Mouse (Mus musculus): ENCODE data around the gene Trip13. TPM values are rescaled to one million over a fixed set of nuclear protein-coding genes. Genes with fewer than 3 reads are reported as not detected.

The Trip13 gene
- polyA plus RNA-seq, 1 experiment from 2014 or later = 38.2 TPM

DNA sequence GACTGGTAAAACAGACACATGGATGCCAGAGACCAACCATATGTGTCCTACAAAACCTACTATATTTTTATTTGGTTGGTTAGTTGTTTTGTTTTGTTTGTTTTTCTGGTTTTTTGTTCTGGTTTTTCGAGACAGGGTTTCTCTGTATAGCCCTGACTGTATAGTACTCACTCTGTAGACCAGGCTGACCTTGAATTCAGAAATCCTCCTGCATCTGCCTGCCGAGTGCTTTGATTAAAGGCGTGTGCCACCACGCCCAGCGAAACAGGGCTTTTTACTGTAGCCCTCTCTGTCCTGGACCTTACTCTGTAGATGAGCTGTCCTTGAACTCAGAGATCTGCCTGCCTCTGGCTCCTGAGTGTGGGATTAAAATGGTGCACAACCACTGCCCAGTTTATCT is 1.5 kb upstream of the Trip13 start:
- no peak for ATAC-seq (ENCODE audit: low FRiP score, low read depth)
- H3K4me2 ChIP-seq (replicated peaks) = no peak overlapping the region
- no peak overlapping the region for H3K4me3 ChIP-seq
- H3K27ac ChIP-seq (replicated peaks) = no peak overlapping the region
- no peak overlapping the region for H3K9ac ChIP-seq (replicated peaks)
- H3K36me3 ChIP-seq = peaks cover 39% of the 10 kb centered on the region
- no peaks in the 10 kb centered on the region for H3K27me3 ChIP-seq
- H3K4me1 ChIP-seq = peaks cover 15% of the 10 kb centered on the region
- 94% methylated on average over 5 of the region's 5 CpGs for WGBS
- no peaks in the 10 kb centered on the region for H3K9me3 ChIP-seq

DNA sequence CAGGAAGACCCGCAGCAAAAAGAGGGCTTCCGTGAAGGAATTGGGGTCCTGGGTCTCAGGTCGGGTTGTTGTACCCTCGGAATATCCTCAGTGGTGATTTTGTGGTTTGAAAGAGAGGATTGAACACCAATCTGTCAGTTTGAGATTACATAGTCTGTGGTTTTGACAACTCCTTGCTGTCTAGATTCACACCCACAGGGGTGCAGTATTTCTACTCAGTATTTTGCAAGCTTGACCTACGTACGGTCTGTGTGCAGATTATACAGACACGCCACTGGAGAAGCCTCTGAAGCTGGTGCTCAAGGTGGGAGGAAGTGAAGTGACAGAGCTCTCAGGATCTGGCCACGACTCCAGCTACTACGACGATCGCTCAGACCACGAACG is 585 bp upstream of the Trip13 start:
- H3K36me3 ChIP-seq = peaks cover 31% of the 10 kb centered on the region
- peak overlapping the region; percentile 79 for H3K4me3 ChIP-seq
- no peak for ATAC-seq (ENCODE audit: low FRiP score, low read depth)
- H3K27ac ChIP-seq (replicated peaks) = peak overlapping the region; percentile 84
- H3K4me2 ChIP-seq (replicated peaks) = peak overlapping the region; percentile 91
- no peaks in the 10 kb centered on the region for H3K27me3 ChIP-seq
- peaks cover 15% of the 10 kb centered on the region for H3K4me1 ChIP-seq
- H3K9me3 ChIP-seq = no peaks in the 10 kb centered on the region
- 47% methylated on average over 13 of the region's 13 CpGs for WGBS
- peak overlapping the region; percentile 70 for H3K9ac ChIP-seq (replicated peaks)

DNA sequence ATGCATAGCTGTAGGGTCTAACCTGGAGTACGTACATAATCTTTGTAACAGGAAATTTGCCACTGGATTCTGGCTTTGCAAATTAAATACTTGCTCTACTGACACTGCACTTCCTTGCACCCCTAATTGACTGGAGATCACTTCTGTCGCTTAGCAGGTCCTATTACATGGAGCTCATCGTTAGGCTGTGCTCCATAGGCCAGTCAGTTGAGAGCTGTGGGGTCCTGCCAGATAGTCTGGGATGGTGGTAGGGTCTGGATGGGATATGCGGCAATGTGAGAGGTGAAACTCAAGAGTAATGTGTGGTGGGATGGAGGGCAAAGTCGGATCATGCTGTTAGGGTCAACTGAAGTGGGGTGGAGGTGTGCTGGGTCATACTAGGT is 655 bp downstream of the Trip13 start:
- WGBS = 13% methylated on average over 5 of the region's 5 CpGs
- peak; percentile 39 for ATAC-seq (ENCODE audit: low FRiP score, low read depth)
- Histone ChIP-seq H3K4me1 (peaks cover 15% of the 10 kb centered on the region), H3K27me3 (no peaks in the 10 kb centered on the region), H3K9ac (replicated peaks) (peak overlapping the region; percentile 70), H3K27ac (replicated peaks) (no peak overlapping the region), H3K36me3 (peaks cover 27% of the 10 kb centered on the region), H3K9me3 (no peaks in the 10 kb centered on the region), H3K4me3 (peak overlapping the region; percentile 79), H3K4me2 (replicated peaks) (peak overlapping the region; percentile 91)

DNA sequence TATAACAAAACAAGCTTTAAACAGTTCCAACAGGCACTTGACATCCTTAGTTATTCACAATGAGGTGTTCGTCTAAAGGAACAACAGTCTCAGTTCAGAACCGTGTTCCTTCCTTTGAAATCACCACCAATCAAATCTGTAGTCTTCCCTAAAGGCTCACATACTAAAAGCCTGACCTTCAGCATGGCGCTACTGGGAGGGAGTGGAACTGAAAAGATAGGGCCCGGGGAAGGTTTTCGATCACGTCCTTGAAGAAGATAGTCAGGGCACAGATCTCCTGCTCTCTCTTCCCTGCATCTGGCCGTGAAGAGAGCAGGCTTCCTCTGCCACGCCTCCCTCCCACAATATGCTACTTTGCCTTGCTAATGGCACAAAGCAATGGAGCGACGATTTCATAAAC is 5.4 kb downstream of the Trip13 start:
- Histone ChIP-seq H3K27me3 (no peaks in the 10 kb centered on the region), H3K4me1 (peaks cover 8% of the 10 kb centered on the region), H3K4me2 (replicated peaks) (no peak overlapping the region), H3K27ac (replicated peaks) (no peak overlapping the region), H3K9ac (replicated peaks) (no peak overlapping the region), H3K36me3 (peaks cover 36% of the 10 kb centered on the region), H3K9me3 (no peaks in the 10 kb centered on the region), H3K4me3 (no peak overlapping the region)
- WGBS = 91% methylated on average over 10 of the region's 10 CpGs
- ATAC-seq (ENCODE audit: low FRiP score, low read depth) = no peak

DNA sequence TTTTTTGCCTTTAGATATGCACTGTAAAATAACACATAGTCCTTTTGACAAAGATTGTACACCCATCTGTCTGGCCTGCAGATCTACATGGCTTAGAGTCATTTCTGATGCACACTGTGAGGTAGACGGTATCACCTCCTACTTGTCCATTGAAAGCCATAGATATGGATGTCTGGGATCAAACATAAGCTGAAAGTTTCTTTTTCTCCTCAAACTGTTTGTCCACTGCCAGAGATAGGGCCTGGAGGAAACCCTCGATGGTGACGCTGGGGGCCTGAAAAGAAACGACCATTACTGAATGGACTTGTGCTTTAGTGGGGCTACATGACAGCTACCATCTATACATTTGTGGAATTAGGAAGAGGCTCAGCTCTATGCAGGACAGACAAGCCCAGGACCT is 24.5 kb downstream of the Trip13 start:
- no peaks in the 10 kb centered on the region for H3K4me1 ChIP-seq
- H3K27me3 ChIP-seq = no peaks in the 10 kb centered on the region
- WGBS = 92% methylated on average over 4 of the region's 4 CpGs
- H3K36me3 ChIP-seq = peaks cover 56% of the 10 kb centered on the region
- no peaks in the 10 kb centered on the region for H3K9me3 ChIP-seq
- no peak for ATAC-seq (ENCODE audit: low FRiP score, low read depth)
- no peak overlapping the region for H3K4me2 ChIP-seq (replicated peaks)
- no peak overlapping the region for H3K4me3 ChIP-seq
- H3K9ac ChIP-seq (replicated peaks) = no peak overlapping the region
- H3K27ac ChIP-seq (replicated peaks) = no peak overlapping the region

DNA sequence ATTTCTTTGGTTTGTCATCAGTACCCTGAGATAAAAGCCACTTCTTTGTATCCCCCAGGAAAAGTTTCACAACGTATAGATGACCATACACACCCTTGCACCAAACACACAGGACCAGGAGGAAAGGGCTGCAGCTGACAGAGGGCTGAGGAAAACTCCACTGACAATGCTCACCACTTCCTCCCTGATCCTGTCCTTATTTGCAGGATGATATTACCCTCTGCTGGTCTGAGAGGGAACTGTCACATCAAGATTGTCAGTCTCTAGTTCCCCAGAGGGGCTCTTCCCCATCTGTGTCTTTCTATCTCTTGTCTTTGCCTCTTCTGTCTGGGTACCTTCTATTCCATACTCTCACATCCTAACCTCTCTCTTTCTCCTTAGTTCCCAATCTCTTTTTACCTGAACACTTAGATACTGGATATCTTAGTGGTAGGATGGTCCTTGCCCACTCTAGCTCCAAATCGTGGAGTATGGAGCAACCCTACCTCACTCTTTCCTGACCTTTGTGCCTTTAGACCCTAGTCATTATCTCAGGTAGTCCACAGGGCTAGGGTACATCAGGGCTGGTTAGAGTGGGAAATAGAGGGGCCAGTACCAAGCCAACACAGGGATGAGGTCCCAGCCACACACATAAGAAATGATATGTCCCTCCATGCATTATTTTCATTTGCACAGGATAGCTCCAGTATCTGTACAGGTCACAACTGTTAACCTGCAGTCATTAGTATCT is 29.7 kb downstream of the Trip13 start:
- Histone ChIP-seq H3K27ac (replicated peaks) (no peak overlapping the region), H3K4me3 (no peak overlapping the region), H3K4me2 (replicated peaks) (no peak overlapping the region), H3K27me3 (no peaks in the 10 kb centered on the region), H3K4me1 (no peaks in the 10 kb centered on the region), H3K9me3 (no peaks in the 10 kb centered on the region), H3K9ac (replicated peaks) (no peak overlapping the region), H3K36me3 (peaks cover 10% of the 10 kb centered on the region)
- peak; percentile 60; the same call in 1 of the 2 replicates for ATAC-seq (ENCODE audit: low FRiP score, low read depth)
- whole genome bisulfite sequencing = 79% methylated on average over 2 of the region's 2 CpGs

DNA sequence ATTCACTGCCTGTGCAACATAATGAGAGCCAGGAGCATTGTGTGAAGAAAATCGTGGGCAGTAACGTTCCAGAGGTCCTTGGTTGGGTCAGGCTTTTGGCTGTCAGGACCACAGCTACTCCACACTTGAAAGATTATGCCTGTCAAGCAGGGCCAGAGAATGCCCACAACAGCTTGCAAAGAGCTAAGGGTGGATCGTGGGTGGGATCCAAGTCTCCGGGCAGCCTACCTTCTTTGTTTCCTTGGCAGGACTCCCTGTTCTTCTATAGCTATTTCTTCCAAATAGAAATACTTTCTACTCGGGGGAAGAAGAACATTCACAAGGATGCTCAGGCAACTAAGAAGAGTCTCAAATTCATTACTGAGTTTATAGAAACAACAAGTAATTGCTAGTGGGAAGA is 30.4 kb downstream of the Trip13 start:
- H3K27me3 ChIP-seq = no peaks in the 10 kb centered on the region
- no peaks in the 10 kb centered on the region for H3K9me3 ChIP-seq
- 94% methylated on average over 5 of the region's 5 CpGs for WGBS
- ATAC-seq (ENCODE audit: low FRiP score, low read depth) = no peak
- no peak overlapping the region for H3K27ac ChIP-seq (replicated peaks)
- H3K4me1 ChIP-seq = no peaks in the 10 kb centered on the region
- no peak overlapping the region for H3K4me2 ChIP-seq (replicated peaks)
- no peak overlapping the region for H3K4me3 ChIP-seq
- no peak overlapping the region for H3K9ac ChIP-seq (replicated peaks)
- H3K36me3 ChIP-seq = peaks cover 6% of the 10 kb centered on the region; the same call in 1 of the 2 replicates

DNA sequence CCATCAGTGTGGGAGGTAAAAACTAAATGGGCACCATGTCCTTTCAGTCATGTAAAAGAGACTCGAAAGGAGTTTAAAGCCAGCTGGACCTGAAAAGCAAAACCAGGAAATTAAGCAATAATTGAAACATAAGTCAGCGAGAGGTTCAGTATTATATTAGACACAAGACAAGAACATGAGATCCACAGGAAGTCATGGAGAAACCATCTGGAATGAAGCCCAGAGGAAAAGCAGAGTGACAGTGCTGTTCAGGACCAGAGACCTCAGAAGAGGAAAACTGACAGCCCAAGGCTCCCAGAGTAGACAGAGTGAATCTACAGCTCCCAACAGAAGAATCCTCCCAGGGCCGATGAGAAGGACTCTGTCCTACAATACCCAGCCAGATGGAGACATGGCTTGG is 40.0 kb downstream of the Trip13 start:
- Histone ChIP-seq H3K9me3 (no peaks in the 10 kb centered on the region), H3K9ac (replicated peaks) (no peak overlapping the region), H3K27me3 (no peaks in the 10 kb centered on the region), H3K4me1 (no peaks in the 10 kb centered on the region), H3K36me3 (no peaks in the 10 kb centered on the region), H3K4me2 (replicated peaks) (no peak overlapping the region), H3K4me3 (no peak overlapping the region), H3K27ac (replicated peaks) (no peak overlapping the region)
- WGBS = 86% methylated on average over 3 of the region's 3 CpGs
- no peak for ATAC-seq (ENCODE audit: low FRiP score, low read depth)

DNA sequence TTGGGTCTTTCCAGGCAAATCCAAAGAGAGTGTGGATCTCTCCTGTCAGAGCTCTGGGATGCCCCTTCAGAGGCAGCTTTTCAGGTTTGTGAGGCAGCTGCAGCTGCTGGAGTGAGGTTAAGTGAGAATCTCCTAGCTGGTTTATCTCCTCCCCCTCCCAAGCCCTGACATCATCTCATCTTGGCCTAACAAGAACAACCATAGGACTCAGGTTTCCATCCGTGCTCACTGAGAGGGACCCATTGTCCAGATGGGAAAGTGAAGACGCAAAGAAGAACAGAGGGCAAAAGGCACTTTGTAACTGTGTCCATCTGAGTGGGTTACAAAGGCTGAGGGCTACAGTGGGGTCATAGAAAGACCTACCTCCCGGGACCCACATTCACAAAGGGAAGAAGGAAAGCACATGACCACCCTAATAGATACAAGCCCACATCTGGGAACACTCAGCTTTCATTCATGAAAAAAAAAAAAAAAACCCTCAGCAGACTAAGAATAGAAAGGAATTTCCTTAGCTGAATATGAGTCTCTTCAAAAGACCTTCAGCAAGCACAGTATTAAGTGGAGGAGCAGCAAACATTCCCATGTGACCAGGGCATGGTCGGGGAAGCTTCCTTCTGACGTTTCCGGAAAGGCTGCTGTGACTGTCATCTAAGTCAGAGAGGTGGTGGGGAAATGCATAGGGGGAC is 44.9 kb downstream of the Trip13 start:
- H3K4me3 ChIP-seq = no peak overlapping the region
- H3K27me3 ChIP-seq = no peaks in the 10 kb centered on the region
- no peak for ATAC-seq (ENCODE audit: low FRiP score, low read depth)
- H3K4me2 ChIP-seq (replicated peaks) = no peak overlapping the region
- 66% methylated on average over 6 of the region's 6 CpGs for WGBS
- no peak overlapping the region for H3K27ac ChIP-seq (replicated peaks)
- no peak overlapping the region for H3K9ac ChIP-seq (replicated peaks)
- no peaks in the 10 kb centered on the region for H3K36me3 ChIP-seq
- no peaks in the 10 kb centered on the region for H3K4me1 ChIP-seq
- no peaks in the 10 kb centered on the region for H3K9me3 ChIP-seq

DNA sequence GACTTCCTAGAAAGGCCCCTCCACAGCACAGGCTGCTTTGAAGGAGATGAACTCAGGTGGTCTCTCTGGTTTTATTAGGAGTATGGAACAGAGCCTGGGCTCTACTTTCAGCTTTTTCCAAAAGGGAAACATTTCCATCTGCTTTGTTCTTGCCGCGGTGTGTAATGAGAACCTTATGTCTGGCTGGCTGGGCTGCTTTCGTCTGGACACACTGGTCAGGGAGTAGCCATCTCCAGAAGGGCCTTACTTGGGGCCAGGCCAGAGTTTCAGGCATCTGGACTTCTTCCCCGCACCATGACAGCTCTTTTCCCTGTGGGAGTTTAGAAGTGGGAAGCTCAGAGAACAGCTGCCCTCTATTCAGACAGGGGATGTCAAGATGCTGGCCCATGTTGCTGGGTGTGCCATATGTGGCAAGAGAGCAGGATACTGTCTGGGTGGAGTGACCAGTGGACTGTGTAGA is 50.1 kb downstream of the Trip13 start:
- ATAC-seq (ENCODE audit: low FRiP score, low read depth) = no peak
- no peaks in the 10 kb centered on the region for H3K27me3 ChIP-seq
- H3K9ac ChIP-seq (replicated peaks) = no peak overlapping the region
- H3K27ac ChIP-seq (replicated peaks) = no peak overlapping the region
- H3K36me3 ChIP-seq = no peaks in the 10 kb centered on the region
- no peak overlapping the region for H3K4me3 ChIP-seq
- no peaks in the 10 kb centered on the region for H3K9me3 ChIP-seq
- H3K4me1 ChIP-seq = no peaks in the 10 kb centered on the region
- WGBS = 84% methylated on average over 4 of the region's 4 CpGs
- H3K4me2 ChIP-seq (replicated peaks) = no peak overlapping the region

DNA sequence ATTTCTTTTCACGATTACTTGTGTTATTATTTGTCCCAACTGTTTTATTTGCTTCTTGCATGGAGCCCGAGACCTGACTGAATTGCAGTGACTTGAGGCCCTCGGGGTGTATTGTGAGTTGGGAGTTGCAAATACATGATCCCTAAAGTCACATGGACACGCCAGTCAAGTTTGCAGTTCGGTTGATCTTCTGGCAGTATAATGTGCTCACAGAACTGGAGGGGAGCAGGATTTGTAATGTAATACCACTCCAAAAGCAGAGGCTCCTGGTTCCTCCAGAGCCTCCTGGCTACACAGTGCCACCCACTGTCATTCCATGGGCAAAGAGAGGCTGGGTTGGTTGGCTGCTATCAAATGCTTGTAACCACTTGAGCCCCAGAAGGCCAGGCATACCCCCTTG is 51.0 kb downstream of the Trip13 start:
- no peaks in the 10 kb centered on the region for H3K4me1 ChIP-seq
- H3K4me3 ChIP-seq = no peak overlapping the region
- ATAC-seq (ENCODE audit: low FRiP score, low read depth) = no peak
- no peaks in the 10 kb centered on the region for H3K9me3 ChIP-seq
- H3K27me3 ChIP-seq = no peaks in the 10 kb centered on the region
- H3K27ac ChIP-seq (replicated peaks) = no peak overlapping the region
- H3K36me3 ChIP-seq = no peaks in the 10 kb centered on the region
- 69% methylated on average over 5 of the region's 5 CpGs for WGBS
- H3K4me2 ChIP-seq (replicated peaks) = no peak overlapping the region
- H3K9ac ChIP-seq (replicated peaks) = no peak overlapping the region

DNA sequence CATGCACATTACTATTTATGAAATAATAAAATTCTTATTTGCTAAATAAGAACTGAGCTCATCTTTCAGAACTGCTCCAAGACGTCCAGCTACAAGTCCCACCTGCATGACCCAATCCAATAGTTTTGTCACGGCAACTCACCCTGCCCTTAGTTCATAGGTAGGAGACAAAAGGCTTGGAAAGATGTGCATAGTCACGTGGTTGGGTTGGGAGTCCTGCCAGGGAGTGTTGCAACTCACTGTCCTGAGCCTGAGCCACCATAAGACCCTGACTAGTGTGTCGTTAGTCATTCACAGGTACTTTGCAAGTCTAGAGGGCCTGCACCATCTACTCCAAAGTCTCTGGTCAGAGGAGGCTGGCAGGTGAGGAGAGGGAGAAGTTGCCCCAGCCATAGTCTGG is 51.5 kb downstream of the Trip13 start:
- ATAC-seq (ENCODE audit: low FRiP score, low read depth) = no peak
- Histone ChIP-seq H3K27ac (replicated peaks) (no peak overlapping the region), H3K9me3 (no peaks in the 10 kb centered on the region), H3K36me3 (no peaks in the 10 kb centered on the region), H3K27me3 (no peaks in the 10 kb centered on the region), H3K4me3 (no peak overlapping the region), H3K9ac (replicated peaks) (no peak overlapping the region), H3K4me1 (no peaks in the 10 kb centered on the region), H3K4me2 (replicated peaks) (no peak overlapping the region)
- WGBS = 83% methylated on average over 4 of the region's 4 CpGs
